Mouse (Mus musculus) olfactory bulb, adult 2 months (tissue): Measurements from ENCODE around the gene Tnnt3.

ENCODE experiments used
- CTCF ChIP-seq: fragments of 200-500 bp; IDR thresholded peaks from 2 replicates; pipeline ENCODE4 v1.5.1; 2012; ENCODE audit warnings: low read depth, mild to moderate bottlenecking, low read length, moderate library complexity; ENCODE audit not compliant: insufficient read depth
- POLR2A ChIP-seq: fragments of 200-500 bp; IDR thresholded peaks from 2 replicates; pipeline ENCODE4 v1.6.1; 2012; ENCODE audit warnings: mild to moderate bottlenecking, low read depth, low read length, moderate library complexity; ENCODE audit not compliant: insufficient read depth

DNA sequence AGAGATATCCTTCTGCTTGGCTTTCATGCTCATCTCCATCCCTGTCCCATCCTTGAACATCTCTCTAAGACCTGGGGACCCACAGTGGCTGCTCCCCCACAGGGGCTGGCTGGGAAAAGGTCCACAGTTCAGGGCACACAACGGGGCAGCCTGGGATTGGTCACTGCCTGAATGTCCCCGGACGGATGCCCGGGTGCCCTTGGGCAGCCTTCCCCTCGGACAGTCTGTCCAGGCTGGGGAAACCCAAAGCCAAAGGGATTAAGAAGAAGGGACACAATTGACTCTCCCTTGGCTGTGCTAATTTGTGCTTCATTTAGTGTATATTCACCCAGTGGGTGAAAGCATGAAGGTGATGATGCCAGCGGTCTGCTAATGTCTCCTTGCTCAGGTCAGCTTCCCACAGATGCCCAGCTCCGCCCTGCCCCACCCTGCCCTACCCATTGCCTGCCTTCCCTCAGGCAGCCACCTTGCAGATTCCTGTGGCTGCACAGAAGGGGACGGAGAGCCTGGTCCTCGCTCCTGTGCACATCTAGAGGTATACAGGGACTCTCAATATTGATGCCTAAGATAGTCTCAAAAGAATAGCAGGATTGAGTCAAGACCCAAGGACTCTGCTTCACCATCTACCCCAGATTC, 60.0 kb downstream of the Tnnt3 start:
- TF ChIP-seq CTCF = no peak
- no peak for TF ChIP-seq POLR2A
